Mouse (Mus musculus): ENCODE measurements around the gene Ube3c.

DNA sequence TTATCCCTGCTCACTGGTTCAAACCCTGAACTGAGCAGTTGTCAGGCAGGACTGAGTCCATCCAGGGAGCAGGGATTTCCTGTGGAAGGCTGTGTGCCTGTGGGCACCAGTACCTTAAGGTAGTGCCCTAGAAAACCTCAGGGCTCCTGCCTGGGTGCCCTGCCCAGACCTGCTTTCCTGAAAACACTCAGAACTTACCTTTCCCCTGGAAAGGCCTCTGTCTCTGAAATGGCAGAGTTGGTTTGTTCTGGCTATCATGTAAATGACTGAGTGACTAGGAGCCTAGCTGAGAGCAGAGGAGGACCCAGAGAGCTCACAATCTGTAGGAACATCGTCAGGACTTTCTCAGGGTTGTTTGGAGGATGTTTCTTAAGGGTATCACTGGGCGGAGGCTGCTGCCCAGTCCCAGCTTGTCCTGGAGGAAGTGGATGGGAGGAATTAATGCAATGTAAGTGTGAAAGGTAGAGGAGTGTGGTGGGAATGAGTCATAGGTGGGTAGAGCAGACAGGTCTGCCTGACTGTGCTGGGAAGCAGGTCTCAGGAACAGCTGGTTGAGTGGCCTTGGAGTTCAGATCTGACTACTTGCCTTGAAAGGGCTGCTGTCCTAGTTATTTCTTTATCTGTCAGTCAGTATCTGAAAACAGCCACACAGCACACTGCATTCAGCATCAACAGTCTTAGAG, 130.6 kb downstream of the Ube3c start:
- TF ChIP-seq CTCF (IDR thresholded peaks at IDR 0.05; ENCODE audit: low read depth, low read length) (no peak), GATA1 (IDR thresholded peaks at IDR 0.05; ENCODE audit: borderline replicate concordance, low read length) (no peak)
